Mouse (Mus musculus): ENCODE data around the gene Mgat5.

- no peak for TF ChIP-seq POLR2A (IDR thresholded peaks at IDR 0.05; ENCODE audit: insufficient read length, low read depth)
- no peak for TF ChIP-seq POLR2AphosphoS2 (IDR thresholded peaks at IDR 0.05; ENCODE audit: insufficient read length, low read depth)
- no peak for TF ChIP-seq USF1 (IDR thresholded peaks at IDR 0.05; ENCODE audit: low read depth)
- TF ChIP-seq SRF (IDR thresholded peaks at IDR 0.05; ENCODE audit: control insufficient read depth, insufficient read length, low read depth) = no peak
- no peak for TF ChIP-seq MAX (IDR thresholded peaks at IDR 0.05; ENCODE audit: low read depth)
- no peak for TF ChIP-seq E2F4 (IDR thresholded peaks at IDR 0.05; ENCODE audit: insufficient read depth)
- no peak for TF ChIP-seq TCF3 (IDR thresholded peaks at IDR 0.05; ENCODE audit: insufficient read length, low read depth)
- TF ChIP-seq MYOD1 (IDR thresholded peaks at IDR 0.05; ENCODE audit: control insufficient read depth in 1 of 3, insufficient read length in 2 of 3, low read depth in 2 of 3) = no peak
Measured at GRCm38 (mm10) chr1:127262170-127262837, 57.5 kb downstream of the Mgat5 start.
